Mouse (Mus musculus) thymus, postnatal 36 days (tissue): ENCODE data around the gene Rnf186.
A peak's percentile ranks its signal among the peaks of the same experiment; 100 is the strongest.
"Not testable (repeated sequence)": the region's sequence is repeated elsewhere in the genome, so short reads cannot be mapped to it uniquely, and the experiment has no call there.

Experiments
- DNase-seq, 2 experiments: peaks; one replicate each; pipeline ENCODE4 v3.0.0; 2022; ENCODE audit warnings: mixed read lengths in 2 of 2

Rnf186 gene

DNA sequence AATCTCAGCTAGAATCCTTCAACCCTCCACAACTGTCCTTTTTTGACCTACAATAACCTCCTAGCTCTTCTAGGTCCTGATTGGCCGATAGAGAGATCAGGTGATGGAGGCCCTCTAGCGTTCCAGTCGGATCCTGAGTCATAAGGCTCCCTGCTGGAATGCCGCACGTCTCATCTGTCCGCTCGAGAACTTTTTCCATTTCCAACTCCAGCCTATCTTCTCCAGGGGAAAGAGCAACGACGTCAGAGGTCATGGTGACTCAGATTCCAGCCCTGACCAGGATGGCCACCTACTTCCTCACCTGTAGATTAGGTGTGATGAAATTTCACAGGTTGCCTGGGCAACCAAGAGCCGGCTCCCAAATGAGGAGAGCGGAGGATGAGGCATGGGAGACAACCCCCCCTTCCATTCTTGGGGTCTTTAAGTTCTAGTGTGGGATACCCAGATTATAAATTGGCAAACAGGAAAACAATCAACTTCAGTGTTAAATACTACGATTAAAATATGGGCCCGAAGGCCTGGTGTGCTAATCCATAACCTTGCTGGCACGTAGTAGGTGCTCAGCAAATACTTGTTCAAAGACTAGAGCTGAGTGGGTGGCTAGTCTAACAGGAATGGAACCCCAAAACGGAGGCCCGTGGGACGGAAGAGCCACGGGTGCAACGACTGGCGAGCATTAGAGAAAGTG lies 5.4 kb downstream of the Rnf186 start:
- DNase-seq, result peak; percentile 34 to 37

DNA sequence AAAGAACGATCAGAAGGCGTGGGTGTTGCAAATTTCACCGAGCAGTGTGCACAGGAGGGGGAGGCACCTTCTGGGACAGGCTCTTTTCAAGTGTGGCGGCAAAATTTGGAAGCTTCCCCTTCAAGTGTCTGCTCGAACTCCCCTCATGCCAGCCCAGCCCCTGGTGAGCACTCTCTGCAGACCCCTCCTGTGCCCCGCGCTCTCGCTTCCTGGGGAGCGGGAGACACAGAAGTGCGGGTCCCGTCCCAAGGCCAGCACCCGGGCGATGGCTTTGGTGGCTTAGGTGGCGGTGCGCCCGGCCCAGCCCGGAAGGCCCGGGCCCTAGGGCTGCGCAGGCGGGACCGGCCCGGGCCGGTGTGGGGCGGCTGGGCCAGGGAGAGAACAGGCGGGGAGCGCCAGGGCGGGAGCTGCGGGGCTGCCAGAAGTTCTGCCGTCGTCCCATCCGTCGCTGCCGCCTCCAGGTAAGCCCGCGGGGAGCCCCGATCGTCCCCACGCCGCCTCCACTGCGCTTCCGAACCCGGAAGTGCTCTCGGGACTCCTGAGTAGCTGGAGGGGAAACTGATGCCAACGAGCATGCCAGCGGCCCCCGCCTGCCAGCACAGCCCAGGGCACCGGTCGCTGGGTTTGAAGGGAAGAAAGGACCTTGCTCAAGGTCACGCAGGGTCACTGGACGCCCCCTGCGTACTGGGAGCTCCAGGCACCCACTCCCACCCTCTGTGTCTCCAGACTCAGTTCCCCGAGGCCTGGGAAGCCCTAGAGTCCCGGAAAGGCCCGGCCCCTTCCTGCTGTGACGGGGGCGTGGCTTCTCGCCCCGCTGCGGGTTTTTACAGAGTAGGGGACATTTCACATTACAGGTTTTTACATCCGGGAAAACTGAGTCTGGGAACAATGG lies 6.2 kb downstream of the Rnf186 start, which contains the start of gene Tmco4:
Tmco4 (plus strand) TSS at position 62 of the 892 bp plus-strand sequence.
- peak; percentile 82 to 85 for DNase-seq

DNA sequence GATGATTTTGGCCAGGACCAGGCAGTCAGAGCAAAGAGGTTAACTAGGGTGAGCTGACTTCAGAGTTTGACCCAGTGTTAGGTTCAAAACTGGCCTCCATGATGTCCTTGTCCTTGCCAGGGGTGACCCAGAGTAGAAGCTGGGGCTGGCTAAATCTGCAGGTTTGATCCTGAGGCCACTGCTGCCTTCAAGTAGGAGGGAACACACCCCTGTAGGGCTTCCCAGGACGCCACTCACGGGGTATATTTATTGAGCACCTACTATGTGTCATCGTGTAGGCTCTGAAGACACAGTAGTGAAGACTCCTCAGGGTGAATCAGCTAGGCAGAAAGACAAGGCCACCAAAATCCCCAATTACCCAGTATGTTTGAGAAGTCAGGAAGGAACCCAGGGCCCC lies 6.8 kb downstream of the Rnf186 start:
- DNase-seq, result peak in 1 of 2 experiments; percentile 25

DNA sequence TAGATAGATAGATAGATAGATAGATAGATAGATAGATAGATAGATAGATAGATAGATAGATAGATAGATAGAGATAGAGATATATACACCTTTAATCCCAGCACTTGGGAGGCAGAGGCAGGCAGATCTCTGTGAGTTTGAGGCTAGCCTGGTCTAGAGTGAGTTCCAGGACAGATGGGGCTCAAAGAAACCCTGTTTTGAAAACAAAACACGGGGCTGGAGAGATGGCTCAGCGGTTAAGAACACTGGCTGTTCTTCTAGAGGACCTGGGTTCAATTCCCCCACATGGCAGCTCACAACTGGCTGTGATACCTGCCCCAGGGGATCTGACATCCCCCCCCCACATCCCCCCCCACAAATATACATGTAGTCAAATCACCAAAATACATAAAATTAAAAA lies 7.6 kb downstream of the Rnf186 start:
- not testable (repeated sequence) for DNase-seq

DNA sequence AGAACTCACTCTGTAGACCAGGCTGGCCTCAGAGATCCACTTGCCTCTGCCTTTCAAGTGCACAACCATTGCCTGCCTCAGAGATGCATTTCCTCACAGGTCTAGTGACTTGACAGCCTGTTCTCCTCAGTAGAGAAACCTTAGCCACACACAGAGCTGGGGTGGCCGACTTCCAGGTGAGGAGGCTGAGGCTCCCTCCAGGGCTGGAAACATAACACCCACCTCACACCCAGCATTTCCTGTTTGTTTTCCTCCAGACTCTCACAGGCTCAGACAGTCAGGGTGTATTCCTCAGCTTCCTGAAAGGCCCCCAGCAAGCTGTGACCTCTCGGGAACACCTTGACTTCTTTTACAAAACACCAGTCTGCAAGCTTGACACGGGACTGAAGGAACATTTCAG lies 8.3 kb downstream of the Rnf186 start:
- DNase-seq, result no peak

DNA sequence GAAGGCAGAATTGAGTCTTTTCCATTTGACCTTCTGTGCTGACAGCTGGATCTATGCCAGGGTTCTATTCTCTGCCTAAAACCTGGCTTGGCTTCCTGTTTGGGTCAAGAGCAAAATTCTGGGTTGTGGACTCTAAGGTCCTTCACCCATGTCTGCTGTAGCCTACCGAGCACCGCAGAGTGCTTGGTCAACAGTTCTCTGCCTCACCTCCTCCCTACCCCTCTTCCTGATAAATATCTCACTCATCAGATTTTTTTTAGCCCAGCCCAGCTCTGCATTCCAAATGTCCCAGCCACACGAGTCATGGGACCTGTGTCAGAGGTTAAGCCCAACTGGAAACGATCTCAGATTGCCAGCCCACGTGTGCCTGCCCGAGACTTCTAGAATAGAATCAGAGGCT lies 9.1 kb downstream of the Rnf186 start:
- DNase-seq, result no peak

DNA sequence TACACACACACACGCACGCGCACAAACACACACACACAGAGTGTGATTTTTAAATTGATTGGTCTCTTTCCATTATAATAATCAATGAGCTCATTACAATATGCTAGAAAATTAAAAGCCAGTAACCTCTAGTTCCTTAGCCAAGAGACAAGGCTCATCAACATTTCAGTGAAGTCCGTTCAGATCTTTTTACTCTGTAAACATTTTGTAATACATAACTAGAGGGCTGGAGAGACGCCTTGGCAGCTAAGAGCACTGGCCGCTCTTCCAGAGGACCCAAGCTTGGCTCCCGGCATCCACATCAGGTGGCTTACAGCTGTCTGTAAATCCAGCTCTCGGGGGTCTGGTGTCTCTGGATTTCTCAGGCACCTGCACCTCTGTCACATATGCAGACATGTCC lies 13.1 kb downstream of the Rnf186 start:
- DNase-seq, result no peak

DNA sequence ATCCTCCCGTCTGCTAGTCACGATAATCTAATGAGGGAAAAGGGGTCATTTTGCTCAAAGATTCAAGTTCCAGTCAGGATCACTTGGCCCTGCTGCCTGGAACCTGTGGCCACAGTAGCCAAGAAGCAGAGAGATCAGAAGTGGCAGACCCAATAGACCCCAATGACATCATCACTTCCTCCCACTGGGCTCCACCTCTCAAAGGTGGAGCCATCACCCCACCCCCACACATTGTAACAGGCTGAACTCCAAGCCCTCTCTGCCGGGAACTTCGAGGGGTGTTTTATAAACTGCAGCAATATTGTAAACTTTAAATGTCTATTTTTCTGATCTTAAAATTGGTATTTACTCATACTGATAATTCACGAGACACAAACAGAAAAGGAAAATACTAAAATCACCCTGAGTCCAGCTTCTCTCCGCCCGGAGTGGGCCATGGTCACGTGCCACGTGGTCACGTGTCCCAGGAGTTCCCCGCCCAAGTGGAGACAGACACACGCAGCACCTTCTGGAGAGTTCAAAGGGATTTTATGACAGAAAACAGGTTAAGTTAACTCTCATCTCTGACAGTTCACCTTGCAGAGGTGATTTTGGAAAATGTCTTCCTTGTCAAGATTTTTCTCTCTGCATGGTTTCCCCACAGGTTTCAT lies 14.0 kb downstream of the Rnf186 start:
- DNase-seq, result no peak

DNA sequence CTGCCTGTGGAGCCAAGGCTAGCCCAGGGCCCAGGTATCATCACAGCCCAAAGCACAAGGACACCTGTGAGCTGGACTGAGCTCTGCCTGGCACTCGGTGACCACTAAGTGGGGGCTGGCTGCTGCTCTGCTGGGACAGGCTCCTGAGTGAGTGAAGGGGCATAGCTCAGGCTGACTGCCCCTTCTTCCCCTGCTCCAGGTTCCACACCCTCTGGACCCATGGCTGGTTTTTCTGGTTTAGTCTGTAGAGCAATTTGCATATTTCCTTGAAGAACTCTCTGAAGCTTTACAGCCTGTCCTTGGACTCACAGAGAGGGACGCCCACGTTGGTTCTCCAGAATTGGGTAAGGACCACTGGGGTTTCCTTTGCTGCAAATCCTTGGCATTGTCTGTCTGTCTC lies 16.5 kb downstream of the Rnf186 start:
- no peak for DNase-seq

DNA sequence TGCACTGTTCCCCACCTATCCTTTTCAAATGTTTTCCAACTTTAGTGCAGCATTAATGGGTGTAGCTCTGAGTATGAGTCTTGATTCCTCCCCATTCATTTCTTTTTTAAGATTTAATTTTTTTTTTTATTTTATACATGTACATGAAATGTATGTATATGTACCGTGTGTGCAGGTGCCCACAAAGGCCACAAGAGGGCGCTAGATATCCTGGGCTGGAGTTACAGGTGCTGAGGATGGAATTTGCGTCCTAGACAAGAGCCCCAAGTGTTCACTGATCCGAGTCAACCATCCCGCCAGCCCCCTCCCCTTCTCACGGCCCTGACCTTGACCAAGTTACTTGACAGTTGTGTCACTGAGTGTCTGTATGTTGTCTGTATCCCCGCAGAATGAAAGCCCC lies 17.8 kb downstream of the Rnf186 start:
- no peak for DNase-seq

DNA sequence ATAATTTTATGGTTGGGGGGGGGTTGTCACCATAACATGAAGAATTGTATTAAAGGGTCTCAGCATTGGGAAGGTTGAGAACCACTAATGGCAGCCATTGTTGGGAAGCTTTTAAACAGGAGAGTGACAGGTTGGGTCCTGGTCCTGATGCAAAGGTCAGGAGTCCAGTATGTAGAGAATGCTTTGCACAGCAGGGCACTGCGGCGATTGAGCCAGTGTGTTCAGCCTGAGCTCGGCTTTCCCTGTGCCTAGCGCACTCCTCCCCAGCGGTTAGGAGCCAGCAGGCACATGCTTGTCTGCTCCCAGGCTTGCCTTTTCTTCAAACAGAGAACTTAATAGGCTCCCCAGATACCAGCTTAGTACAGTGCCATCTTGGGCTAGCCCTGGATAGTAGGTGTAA lies 19.4 kb downstream of the Rnf186 start:
- no peak for DNase-seq

DNA sequence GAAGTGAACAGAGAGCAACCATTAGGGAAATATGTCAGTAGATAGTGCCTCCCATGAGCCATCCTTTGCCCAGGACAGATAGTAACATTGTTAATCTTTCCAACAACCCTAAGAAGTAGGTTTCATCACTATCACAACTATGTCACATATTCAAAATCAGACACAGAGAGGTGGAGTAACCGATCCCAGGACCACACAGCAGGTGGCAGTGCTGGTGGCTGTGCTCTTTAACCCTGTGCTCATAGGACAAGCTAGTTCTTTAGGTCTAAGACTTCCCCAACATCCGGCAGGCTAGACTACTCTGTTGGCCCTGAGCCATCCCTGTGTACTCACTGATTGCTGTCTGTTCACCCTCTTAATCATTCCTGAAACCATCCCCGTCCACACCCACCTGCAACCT lies 27.5 kb downstream of the Rnf186 start:
- DNase-seq, result no peak

DNA sequence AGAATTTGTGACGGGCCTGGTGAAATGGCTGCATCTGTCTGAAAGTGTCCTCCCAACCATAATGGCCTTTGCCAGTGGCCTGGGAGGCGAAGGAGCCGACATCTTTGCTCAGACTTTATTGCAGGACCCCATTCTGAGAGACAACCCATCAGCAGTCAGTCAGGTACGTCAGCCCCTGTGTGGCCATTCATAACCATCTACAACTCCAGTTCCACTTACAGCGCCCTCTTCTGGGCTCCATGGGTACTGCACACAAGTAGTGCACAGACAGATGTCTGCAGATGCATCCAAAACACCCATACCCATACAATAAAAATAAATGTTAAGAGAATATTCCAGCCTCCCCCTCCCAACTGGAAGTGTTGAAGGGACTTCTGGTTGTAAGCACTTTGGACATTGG lies 29.5 kb downstream of the Rnf186 start:
- peak; percentile 28 to 30 for DNase-seq

DNA sequence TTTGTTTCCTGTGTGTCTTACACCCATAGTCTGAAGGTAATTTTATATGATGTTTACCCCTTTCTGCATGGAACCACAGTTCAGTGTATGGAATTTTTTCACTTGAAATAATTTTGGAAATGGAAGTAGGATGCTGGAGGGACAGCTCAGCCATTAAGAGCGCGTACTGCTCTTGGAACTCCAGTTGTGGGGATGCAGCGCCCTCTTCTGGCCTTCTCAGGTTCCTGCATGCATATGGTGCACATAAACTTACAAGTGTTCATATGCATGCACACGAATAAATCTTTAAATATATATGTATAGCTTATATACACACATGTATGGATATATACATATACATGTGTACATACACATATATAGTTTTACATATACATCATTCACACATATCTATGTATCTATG lies 30.2 kb downstream of the Rnf186 start:
- no peak for DNase-seq

DNA sequence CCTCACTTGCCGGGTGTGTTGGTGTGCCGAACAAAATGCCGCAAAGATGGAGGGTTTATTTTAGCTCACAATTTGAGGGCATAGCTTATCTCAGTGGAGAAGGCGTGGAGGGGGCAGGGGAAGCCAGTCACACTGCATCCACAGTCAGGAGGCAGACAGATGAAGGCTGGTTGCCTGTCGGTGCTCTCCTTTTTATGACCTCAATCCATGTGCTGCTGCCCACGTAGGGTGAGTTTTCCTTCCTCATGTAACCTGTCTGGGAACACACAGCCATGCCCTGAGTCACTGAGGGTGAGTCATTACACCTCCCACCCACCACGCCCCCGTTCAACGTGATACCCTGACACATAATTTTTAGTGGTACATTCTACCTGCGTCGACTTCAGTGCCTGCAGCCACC lies 31.7 kb downstream of the Rnf186 start:
- no peak for DNase-seq

DNA sequence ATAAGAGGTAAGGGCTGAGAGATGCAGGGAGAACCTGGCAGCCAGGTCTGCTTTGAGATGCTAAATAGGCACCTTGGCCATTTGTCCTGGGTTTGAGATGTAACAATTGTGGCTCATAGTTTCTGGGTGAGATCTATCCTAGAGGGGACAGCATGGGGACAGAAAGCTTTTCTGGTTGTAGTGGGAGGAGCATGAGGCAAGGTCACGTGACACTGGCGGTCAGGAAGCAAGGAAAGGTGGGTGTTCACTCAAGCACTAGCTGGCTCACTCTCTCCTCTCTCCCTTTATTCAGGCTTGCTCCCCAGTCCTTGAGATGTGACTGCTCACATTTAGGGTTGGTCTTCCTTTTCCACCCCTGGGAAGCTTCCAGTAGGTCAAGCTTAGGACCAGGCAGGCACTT lies 34.1 kb downstream of the Rnf186 start:
- no peak for DNase-seq

DNA sequence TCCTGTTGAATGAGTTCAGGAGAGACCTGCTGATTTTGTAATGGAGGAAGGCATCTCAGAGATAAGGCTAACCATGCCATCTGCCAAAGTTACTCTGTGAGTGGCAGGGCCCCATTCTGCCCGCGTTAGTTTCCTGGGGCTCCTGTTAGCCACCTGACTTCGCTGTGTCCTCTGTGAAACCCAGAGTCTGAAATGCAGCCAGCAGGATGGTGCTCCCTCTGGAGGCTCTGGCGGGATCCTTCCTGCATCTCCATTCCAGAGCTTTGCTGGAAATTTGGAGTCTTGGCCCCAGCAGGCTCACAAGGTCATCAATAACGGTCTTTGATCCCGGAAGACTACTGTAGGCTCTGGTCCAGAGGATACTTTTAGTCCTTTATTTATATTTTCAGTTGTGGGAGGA lies 34.5 kb downstream of the Rnf186 start:
- no peak for DNase-seq

DNA sequence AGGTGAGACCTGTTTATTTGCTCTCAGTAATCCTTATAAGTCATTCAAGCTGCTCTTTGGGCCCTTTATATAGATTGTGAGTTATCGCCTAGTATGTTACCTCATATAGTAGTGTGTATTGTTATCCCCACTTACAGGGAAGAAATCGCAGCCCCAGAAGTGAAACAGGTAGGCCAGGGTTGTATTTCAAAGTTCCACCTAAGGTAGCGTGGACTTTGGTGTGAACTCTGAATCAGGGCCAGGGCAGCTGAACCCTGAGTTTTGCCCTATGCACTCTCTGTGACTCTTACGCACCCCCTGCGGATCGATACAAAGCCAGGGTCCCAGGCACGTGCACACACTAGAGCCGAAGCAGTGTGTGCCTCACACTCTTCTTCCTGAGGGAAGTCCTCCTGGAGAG lies 37.2 kb downstream of the Rnf186 start:
- DNase-seq, result no peak

DNA sequence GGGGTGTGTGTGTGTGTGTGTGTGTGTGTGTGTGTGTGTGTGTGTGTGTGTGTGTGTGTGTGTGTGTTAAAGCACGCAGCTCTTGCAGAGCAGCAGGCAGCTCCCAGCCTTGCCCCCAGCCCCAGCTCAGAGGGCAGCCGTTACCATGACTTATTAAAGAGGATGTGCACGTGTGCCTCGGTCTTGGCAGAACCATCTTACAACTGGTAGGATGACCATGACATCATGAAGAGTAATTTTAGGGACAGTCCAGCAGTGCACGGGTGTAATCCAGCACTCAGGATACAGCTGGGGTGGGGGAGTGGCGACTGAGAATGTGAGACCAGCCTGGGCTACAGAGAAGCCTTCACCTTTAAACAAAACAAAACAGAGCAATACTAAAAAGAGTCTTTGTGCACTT lies 38.3 kb downstream of the Rnf186 start:
- no peak for DNase-seq

DNA sequence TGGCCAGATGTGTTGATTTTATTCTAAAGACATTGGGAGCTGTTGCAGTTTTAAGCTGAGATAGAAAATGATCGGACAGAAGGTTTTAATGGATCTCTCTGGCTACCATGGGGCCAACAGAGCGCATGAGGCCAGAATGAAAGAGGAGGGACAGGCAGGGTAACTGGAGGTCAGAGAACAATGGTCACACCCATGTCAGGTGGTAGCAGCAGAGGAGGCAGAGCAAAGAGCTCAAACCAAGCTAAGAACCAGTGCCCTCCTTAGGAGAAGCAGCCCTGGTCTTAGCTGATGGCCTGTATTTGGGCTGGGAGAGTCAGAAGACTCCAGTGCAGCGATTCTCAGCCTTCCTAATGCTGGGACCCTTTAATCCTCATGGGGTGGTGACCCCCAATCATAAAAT lies 40.4 kb downstream of the Rnf186 start:
- DNase-seq, result no peak

DNA sequence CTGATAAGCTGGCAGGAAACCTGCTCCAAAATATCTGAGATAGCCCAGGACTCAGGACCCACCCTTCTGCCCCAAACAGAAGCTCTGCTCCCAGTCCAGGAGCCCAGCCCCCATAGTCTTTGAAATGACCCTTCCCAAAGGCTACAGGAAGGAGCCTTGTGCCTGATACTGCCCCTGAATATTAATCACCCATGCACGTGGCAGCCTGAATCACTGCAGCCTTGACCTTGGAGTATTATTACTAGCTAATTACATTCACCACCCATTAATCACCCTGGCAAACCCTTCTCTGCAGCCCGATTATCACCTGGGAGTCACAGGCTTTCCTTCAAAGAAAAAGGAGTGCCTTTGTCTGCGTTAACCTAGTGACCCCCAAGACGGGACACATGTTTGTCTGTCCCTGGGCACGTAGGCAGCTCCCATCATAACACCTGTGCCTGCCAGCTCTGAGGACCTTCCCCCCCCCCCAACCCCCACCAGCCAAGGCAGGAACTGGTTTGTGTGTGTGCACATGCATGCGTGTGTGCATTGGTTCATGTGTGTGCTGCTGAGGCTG lies 41.1 kb downstream of the Rnf186 start:
- no peak for DNase-seq

DNA sequence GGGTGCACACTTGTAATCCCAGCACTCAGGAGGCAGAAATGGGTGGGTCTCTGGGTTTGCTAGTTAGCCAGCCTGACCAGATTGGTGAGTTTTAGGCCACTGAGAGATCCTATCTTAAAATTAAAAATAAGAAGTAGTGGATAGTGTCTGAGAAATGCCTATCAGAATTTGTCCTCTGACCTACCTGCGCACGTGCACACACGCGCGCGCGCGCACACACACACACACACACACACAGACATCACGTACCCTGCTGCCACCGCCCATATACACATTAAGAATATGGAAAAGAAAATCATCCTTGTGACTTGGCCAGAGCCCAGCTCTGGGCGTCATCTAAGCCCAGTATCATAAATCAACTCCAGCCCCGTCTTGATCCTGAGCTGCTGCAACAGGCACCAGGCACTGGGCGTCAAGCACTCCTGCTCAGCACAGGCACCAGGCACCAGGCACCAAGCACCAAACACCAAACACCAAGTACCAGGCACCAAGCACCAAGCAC lies 44.3 kb downstream of the Rnf186 start:
- DNase-seq, result no peak

DNA sequence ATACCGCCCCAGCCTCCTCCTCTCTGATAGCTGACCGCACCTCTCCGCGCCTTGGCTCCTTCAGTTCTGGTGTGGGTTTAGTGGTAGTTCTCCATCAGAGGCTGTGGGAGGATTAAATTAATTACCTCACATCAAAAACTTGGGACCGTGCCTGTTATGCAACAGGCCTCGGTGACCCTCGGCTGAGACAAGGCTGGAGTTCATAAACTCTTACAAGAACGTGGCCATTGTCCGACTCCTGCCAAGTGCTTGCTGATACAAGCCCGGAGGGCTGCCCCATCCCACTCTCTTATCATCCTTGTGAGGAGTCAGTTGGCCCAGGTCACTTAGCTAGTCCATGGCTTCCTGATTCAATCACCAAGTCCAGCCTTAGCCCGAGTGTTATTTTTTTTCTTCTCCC lies 46.4 kb downstream of the Rnf186 start:
- no peak for DNase-seq
